Mouse (Mus musculus): ENCODE results near the gene Prr30. TPM values are rescaled to one million over a fixed set of nuclear protein-coding genes. Genes with fewer than 3 reads are reported as not detected.

Gene Prr30
- not detected for polyA plus RNA-seq (2012; fragmentation: generic; extraction: Trizol)

DNA sequence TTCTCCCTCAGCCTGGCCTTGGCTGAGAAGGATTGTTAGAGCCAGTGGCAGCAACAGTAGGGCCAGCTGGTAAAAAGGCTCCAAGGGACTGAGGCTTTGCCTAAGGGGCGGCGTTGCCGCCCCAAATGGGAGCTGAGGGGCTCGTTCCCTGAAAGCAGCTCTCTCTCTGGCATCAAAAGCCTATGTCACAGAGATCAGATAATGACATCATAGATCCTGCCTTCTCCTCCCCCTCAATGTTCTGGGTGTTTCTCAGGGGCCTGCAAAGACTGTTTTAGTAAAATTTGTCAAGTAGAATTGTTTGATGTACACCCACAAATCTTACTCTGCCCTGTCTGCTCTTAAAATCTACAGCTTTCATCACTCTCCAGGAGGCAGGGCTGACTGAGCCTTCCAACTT is at the start of gene Prr30:
Gene Prr30, minus strand, starts transcription at position 101 of the 400 bp plus-strand sequence.

